Mouse (Mus musculus) right cerebral cortex, postnatal 10 days (tissue): ENCODE measurements around the gene Rhobtb1.
A peak's percentile ranks its signal among the peaks of the same experiment; 100 is the strongest.

Experiments
- DNase-seq, 2 experiments: peaks; one replicate each; pipeline ENCODE4 v3.0.0; 2021; ENCODE audit warnings: low spot score in 2 of 2

Gene Rhobtb1

GRCm38 (mm10) chr10:69210659-69211058, 59.4 kb downstream of the Rhobtb1 start:
- no peak for DNase-seq

GRCm38 (mm10) chr10:69211560-69211959, 60.3 kb downstream of the Rhobtb1 start:
- no peak for DNase-seq

- DNase-seq, result peak; percentile 44 to 55
These were observed 60.7 kb downstream of the Rhobtb1 start for GRCm38 (mm10) chr10:69211976-69212375.

- peak; percentile 80 to 87 for DNase-seq
These were observed 61.6 kb downstream of the Rhobtb1 start, which contains the start of gene A930033H14Rik for GRCm38 (mm10) chr10:69212542-69213440. Gene A930033H14Rik (minus strand): TSS chr10:69213098.

- DNase-seq, result peak; percentile 55 to 58
These were observed 62.2 kb downstream of the Rhobtb1 start for GRCm38 (mm10) chr10:69213451-69213877.

- no peak for DNase-seq
These were observed 62.8 kb downstream of the Rhobtb1 start for GRCm38 (mm10) chr10:69213986-69214385.

GRCm38 (mm10) chr10:69217127-69217690, 66.0 kb downstream of the Rhobtb1 start:
- DNase-seq, result no peak

GRCm38 (mm10) chr10:69218458-69219288, 67.4 kb downstream of the Rhobtb1 start:
- DNase-seq, result no peak

GRCm38 (mm10) chr10:69219289-69219626, 68.0 kb downstream of the Rhobtb1 start:
- DNase-seq, result no peak

GRCm38 (mm10) chr10:69220296-69220695, 69.1 kb downstream of the Rhobtb1 start:
- DNase-seq, result no peak

GRCm38 (mm10) chr10:69221148-69221547, 69.9 kb downstream of the Rhobtb1 start:
- DNase-seq, result no peak

GRCm38 (mm10) chr10:69221955-69222354, 70.7 kb downstream of the Rhobtb1 start:
- DNase-seq, result no peak

GRCm38 (mm10) chr10:69223232-69223631, 72.0 kb downstream of the Rhobtb1 start:
- DNase-seq, result no peak

- DNase-seq, result no peak
These were observed 73.0 kb downstream of the Rhobtb1 start for GRCm38 (mm10) chr10:69224276-69224675.

- no peak for DNase-seq
These were observed 74.2 kb downstream of the Rhobtb1 start for GRCm38 (mm10) chr10:69225471-69225870.

- DNase-seq, result no peak
These were observed 74.7 kb downstream of the Rhobtb1 start for GRCm38 (mm10) chr10:69225951-69226350.

- no peak for DNase-seq
These were observed 86.0 kb downstream of the Rhobtb1 start for GRCm38 (mm10) chr10:69237185-69237584.

- no peak for DNase-seq
These were observed 86.5 kb downstream of the Rhobtb1 start for GRCm38 (mm10) chr10:69237781-69238180.

GRCm38 (mm10) chr10:69238311-69238710, 87.1 kb downstream of the Rhobtb1 start:
- DNase-seq, result no peak

- DNase-seq, result peak in 1 of 2 experiments; percentile 47
These were observed 89.3 kb downstream of the Rhobtb1 start for GRCm38 (mm10) chr10:69240530-69240929.

GRCm38 (mm10) chr10:69245151-69245550, 93.9 kb downstream of the Rhobtb1 start:
- DNase-seq, result no peak
